Mouse (Mus musculus): ENCODE results near the gene Alk. TPM values are rescaled to one million over a fixed set of nuclear protein-coding genes. Genes with fewer than 3 reads are reported as not detected.

Alk gene
- polyA plus RNA-seq, 1 experiment: not detected

GRCm38 (mm10) chr17:71979137-71979536 is 625.3 kb downstream of the Alk start:
- no peaks in the 10 kb centered on the region for H3K4me1 ChIP-seq (ENCODE audit: control insufficient read depth, insufficient read depth, insufficient read length)
- TF ChIP-seq POLR2A (IDR thresholded peaks at IDR 0.05; ENCODE audit: low read depth, low read length) (no peak), CTCF (IDR thresholded peaks at IDR 0.05; ENCODE audit: extremely low read depth, insufficient read depth, insufficient read length, insufficient replicate concordance) (no peak)
- H3K4me3 ChIP-seq (ENCODE audit: extremely low read depth, insufficient read depth, insufficient read length): no peak overlapping the region
- no peaks in the 10 kb centered on the region for H3K27me3 ChIP-seq (ENCODE audit: control insufficient read depth, insufficient read depth, low read length)
- H3K27ac ChIP-seq (ENCODE audit: insufficient read depth, low read length): no peak overlapping the region
- 89% methylated on average over 8 of the region's 8 CpGs for WGBS
- no peak for DNase-seq (ENCODE audit: low read depth in 1 of 2, low spot score in 2 of 2)
- H3K36me3 ChIP-seq (ENCODE audit: control insufficient read depth, insufficient read depth, low read length): no peaks in the 10 kb centered on the region

- no peak for DNase-seq (ENCODE audit: low read depth in 1 of 2, low spot score in 2 of 2)
- Histone ChIP-seq H3K4me3 (ENCODE audit: extremely low read depth, insufficient read depth, insufficient read length) (no peak overlapping the region), H3K36me3 (ENCODE audit: control insufficient read depth, insufficient read depth, low read length) (no peaks in the 10 kb centered on the region), H3K27ac (ENCODE audit: insufficient read depth, low read length) (no peak overlapping the region), H3K4me1 (ENCODE audit: control insufficient read depth, insufficient read depth, insufficient read length) (no peaks in the 10 kb centered on the region), H3K27me3 (ENCODE audit: control insufficient read depth, insufficient read depth, low read length) (no peaks in the 10 kb centered on the region)
- no peak for TF ChIP-seq CTCF (IDR thresholded peaks at IDR 0.05; ENCODE audit: extremely low read depth, insufficient read depth, insufficient read length, insufficient replicate concordance)
- TF ChIP-seq POLR2A (IDR thresholded peaks at IDR 0.05; ENCODE audit: low read depth, low read length): no peak
- 88% methylated on average over 4 of the region's 4 CpGs for WGBS
Measured at GRCm38 (mm10) chr17:71976661-71977060, 627.8 kb downstream of the Alk start.

GRCm38 (mm10) chr17:71973704-71974103 is 630.7 kb downstream of the Alk start:
- H3K36me3 ChIP-seq (ENCODE audit: control insufficient read depth, insufficient read depth, low read length): no peaks in the 10 kb centered on the region
- no peak for DNase-seq (ENCODE audit: low read depth in 1 of 2, low spot score in 2 of 2)
- TF ChIP-seq CTCF (IDR thresholded peaks at IDR 0.05; ENCODE audit: extremely low read depth, insufficient read depth, insufficient read length, insufficient replicate concordance) (no peak), POLR2A (IDR thresholded peaks at IDR 0.05; ENCODE audit: low read depth, low read length) (no peak)
- no peaks in the 10 kb centered on the region for H3K4me1 ChIP-seq (ENCODE audit: control insufficient read depth, insufficient read depth, insufficient read length)
- H3K4me3 ChIP-seq (ENCODE audit: extremely low read depth, insufficient read depth, insufficient read length): no peak overlapping the region
- no peak overlapping the region for H3K27ac ChIP-seq (ENCODE audit: insufficient read depth, low read length)
- 89% methylated on average over 7 of the region's 7 CpGs for WGBS
- H3K27me3 ChIP-seq (ENCODE audit: control insufficient read depth, insufficient read depth, low read length): no peaks in the 10 kb centered on the region

- TF ChIP-seq CTCF (IDR thresholded peaks at IDR 0.05; ENCODE audit: extremely low read depth, insufficient read depth, insufficient read length, insufficient replicate concordance) (no peak), POLR2A (IDR thresholded peaks at IDR 0.05; ENCODE audit: low read depth, low read length) (no peak)
- H3K27ac ChIP-seq (ENCODE audit: insufficient read depth, low read length): no peak overlapping the region
- H3K36me3 ChIP-seq (ENCODE audit: control insufficient read depth, insufficient read depth, low read length): no peaks in the 10 kb centered on the region
- WGBS: 75% methylated on average over 12 of the region's 12 CpGs
- H3K4me3 ChIP-seq (ENCODE audit: extremely low read depth, insufficient read depth, insufficient read length): no peak overlapping the region
- no peak for DNase-seq (ENCODE audit: low read depth in 1 of 2, low spot score in 2 of 2)
- H3K4me1 ChIP-seq (ENCODE audit: control insufficient read depth, insufficient read depth, insufficient read length): peaks cover 12% of the 10 kb centered on the region; the same call in 1 of the 2 replicates
- no peaks in the 10 kb centered on the region for H3K27me3 ChIP-seq (ENCODE audit: control insufficient read depth, insufficient read depth, low read length)
Measured at GRCm38 (mm10) chr17:71967356-71967755, 637.1 kb downstream of the Alk start.

GRCm38 (mm10) chr17:71965733-71966606 is 638.5 kb downstream of the Alk start:
- TF ChIP-seq POLR2A (IDR thresholded peaks at IDR 0.05; ENCODE audit: low read depth, low read length) (no peak), CTCF (IDR thresholded peaks at IDR 0.05; ENCODE audit: extremely low read depth, insufficient read depth, insufficient read length, insufficient replicate concordance) (peak; percentile 36; the same call in 1 of the 2 replicates)
- Histone ChIP-seq H3K36me3 (ENCODE audit: control insufficient read depth, insufficient read depth, low read length) (no peaks in the 10 kb centered on the region), H3K27ac (ENCODE audit: insufficient read depth, low read length) (no peak overlapping the region), H3K27me3 (ENCODE audit: control insufficient read depth, insufficient read depth, low read length) (no peaks in the 10 kb centered on the region), H3K4me3 (ENCODE audit: extremely low read depth, insufficient read depth, insufficient read length) (no peak overlapping the region), H3K4me1 (ENCODE audit: control insufficient read depth, insufficient read depth, insufficient read length) (peaks cover 12% of the 10 kb centered on the region; the same call in 1 of the 2 replicates)
- WGBS: 27% methylated on average over 9 of the region's 9 CpGs
- DNase-seq (ENCODE audit: low read depth in 1 of 2, low spot score in 2 of 2): peak in 1 of 2 experiments; percentile 27

- H3K27ac ChIP-seq (ENCODE audit: insufficient read depth, low read length): no peak overlapping the region
- H3K4me1 ChIP-seq (ENCODE audit: control insufficient read depth, insufficient read depth, insufficient read length): peaks cover 12% of the 10 kb centered on the region; the same call in 1 of the 2 replicates
- peak in 1 of 2 experiments; percentile 30 for DNase-seq (ENCODE audit: low read depth in 1 of 2, low spot score in 2 of 2)
- no peak overlapping the region for H3K4me3 ChIP-seq (ENCODE audit: extremely low read depth, insufficient read depth, insufficient read length)
- H3K36me3 ChIP-seq (ENCODE audit: control insufficient read depth, insufficient read depth, low read length): no peaks in the 10 kb centered on the region
- H3K27me3 ChIP-seq (ENCODE audit: control insufficient read depth, insufficient read depth, low read length): no peaks in the 10 kb centered on the region
- WGBS: 27% methylated on average over 11 of the region's 11 CpGs
- no peak for TF ChIP-seq CTCF (IDR thresholded peaks at IDR 0.05; ENCODE audit: extremely low read depth, insufficient read depth, insufficient read length, insufficient replicate concordance)
- TF ChIP-seq POLR2A (IDR thresholded peaks at IDR 0.05; ENCODE audit: low read depth, low read length): no peak
Measured at GRCm38 (mm10) chr17:71964610-71965009, 639.8 kb downstream of the Alk start.

GRCm38 (mm10) chr17:71962746-71963145 is 641.7 kb downstream of the Alk start:
- no peak for DNase-seq (ENCODE audit: low read depth in 1 of 2, low spot score in 2 of 2)
- no peak for TF ChIP-seq POLR2A (IDR thresholded peaks at IDR 0.05; ENCODE audit: low read depth, low read length)
- no peak for TF ChIP-seq CTCF (IDR thresholded peaks at IDR 0.05; ENCODE audit: extremely low read depth, insufficient read depth, insufficient read length, insufficient replicate concordance)
- WGBS: 37% methylated on average over 9 of the region's 9 CpGs

More at GRCm38 (mm10) chr17:71962746-71963145, 641.7 kb downstream of the Alk start:
- Histone ChIP-seq H3K27me3 (ENCODE audit: control insufficient read depth, insufficient read depth, low read length) (no peaks in the 10 kb centered on the region), H3K4me1 (ENCODE audit: control insufficient read depth, insufficient read depth, insufficient read length) (peaks cover 12% of the 10 kb centered on the region; the same call in 1 of the 2 replicates), H3K27ac (ENCODE audit: insufficient read depth, low read length) (no peak overlapping the region), H3K4me3 (ENCODE audit: extremely low read depth, insufficient read depth, insufficient read length) (no peak overlapping the region), H3K36me3 (ENCODE audit: control insufficient read depth, insufficient read depth, low read length) (no peaks in the 10 kb centered on the region)
